In the genomic region with DNA sequence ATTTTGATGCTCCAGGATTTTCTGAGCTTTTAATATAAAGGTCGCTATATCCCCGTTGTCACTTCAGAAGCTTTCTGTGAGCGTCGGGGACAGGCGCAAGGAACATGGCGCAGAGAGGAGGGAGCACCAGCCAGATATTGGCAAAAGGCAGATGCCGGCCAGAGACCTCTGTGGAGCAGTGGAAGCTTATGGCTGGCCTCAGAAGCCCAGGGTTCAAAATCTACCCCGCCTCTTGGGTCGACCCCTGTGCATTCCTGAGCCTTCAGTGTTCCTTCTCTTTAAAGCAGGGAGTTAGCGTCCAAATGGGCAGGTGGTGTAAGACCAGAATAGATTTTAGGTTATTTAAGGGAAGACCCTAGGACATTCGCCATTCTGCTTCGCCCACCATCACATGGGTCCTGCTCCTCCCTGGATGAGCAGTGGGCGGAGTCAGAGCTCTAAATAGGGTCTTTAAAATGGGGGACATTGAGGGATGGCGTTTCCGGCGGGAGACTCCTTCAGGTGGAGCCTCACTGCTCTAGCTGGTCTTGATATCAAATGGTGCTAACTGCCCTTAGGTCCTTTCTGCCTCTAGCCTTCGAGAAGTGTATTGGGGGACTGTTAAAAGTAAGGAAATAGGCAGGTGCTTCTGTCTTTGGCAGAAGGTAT, we compare ENCODE assay signal across 9 mouse cellular contexts. TPM values are rescaled to one million over a fixed set of nuclear protein-coding genes. Genes with fewer than 3 reads are reported as not detected.
A peak's percentile ranks its signal among the peaks of the same experiment; 100 is the strongest.
DNase-seq lines count a peak whose midpoint lies in the region; ATAC-seq and TF ChIP-seq lines count a peak whose summit lies in the region.
"Had no signal": no experiment of that assay in that cellular context is flagged by ENCODE, and none has a peak within 500 bp of the region (broad histone marks: within the 10 kb centered on the region; RNA-seq: fewer than 3 reads in every experiment).

No protein-coding gene starts in this region.

- peaks cover 32% of the 10 kb centered on the region for H3K27me3 ChIP-seq in embryonic facial prominence, embryonic 13.5 days
- H3K27me3 ChIP-seq in hindbrain, embryonic 14.5 days (ENCODE audit: control insufficient read depth, insufficient read depth, low read length), result no peaks in the 10 kb centered on the region
- peaks cover 6% of the 10 kb centered on the region for H3K27me3 ChIP-seq in myocyte (ENCODE audit: control insufficient read depth, insufficient read depth, insufficient read length)

- TF ChIP-seq CTCF in left cerebral cortex, adult 2 months (IDR thresholded peaks at IDR 0.05), result no peak

- intact Hi-C loops in left cerebral cortex, adult 2 months (cut with DNase I), result no loop called here

- H3K4me3 ChIP-seq in left cerebral cortex, adult 2 months, result peak overlapping the region; percentile 46
- peak overlapping the region; percentile 37 for H3K4me3 ChIP-seq in embryonic facial prominence, embryonic 13.5 days
- peak overlapping the region; percentile 37 for H3K4me3 ChIP-seq in hindbrain, embryonic 14.5 days (replicated peaks; ENCODE audit: low read length)
- peak overlapping the region; percentile 9 for H3K4me3 ChIP-seq in myocyte

- H3K9me3 ChIP-seq in embryonic facial prominence, embryonic 13.5 days, result no peaks in the 10 kb centered on the region
- no peaks in the 10 kb centered on the region for H3K9me3 ChIP-seq in hindbrain, embryonic 14.5 days (ENCODE audit: control insufficient read depth, low read length)

- 5% methylated on average over 17 of the region's 17 CpGs for WGBS in embryonic facial prominence, embryonic 13.5 days
- 4% methylated on average over 17 of the region's 17 CpGs for WGBS in hindbrain, embryonic 14.5 days

- no peak for TF ChIP-seq POLR2A in myocyte (IDR thresholded peaks at IDR 0.05; ENCODE audit: insufficient read length, low read depth)

- H3K79me2 ChIP-seq in myocyte (ENCODE audit: control insufficient read depth, insufficient read depth), result no peaks in the 10 kb centered on the region

- peak overlapping the region; percentile 63 for H3K27ac ChIP-seq in left cerebral cortex, adult 2 months
- H3K27ac ChIP-seq in embryonic facial prominence, embryonic 13.5 days, result no peak overlapping the region
- H3K27ac ChIP-seq in hindbrain, embryonic 14.5 days, result peak overlapping the region; percentile 94

- DNase-seq in left cerebral cortex, adult 2 months (ENCODE audit: extremely low spot score in 1 of 2, low spot score in 2 of 2), result no peak
- no peak for DNase-seq in left cerebral cortex, adult 9 months (ENCODE audit: low spot score in 2 of 2)
- peak; percentile 53 for DNase-seq in hindbrain, embryonic 14.5 days (ENCODE audit: low spot score)
- DNase-seq in thymus, postnatal 14 days, result no peak
- DNase-seq in left cerebral cortex, adult 18-20 months (ENCODE audit: low spot score in 2 of 2), result no peak
- no peak for DNase-seq in urinary bladder, postnatal 10 days (ENCODE audit: low spot score)

- no peaks in the 10 kb centered on the region for H3K36me3 ChIP-seq in embryonic facial prominence, embryonic 13.5 days
- H3K36me3 ChIP-seq in hindbrain, embryonic 14.5 days (replicated peaks; ENCODE audit: control insufficient read depth, insufficient read depth), result no peaks in the 10 kb centered on the region
- H3K36me3 ChIP-seq in myocyte (ENCODE audit: control insufficient read depth, insufficient read depth), result no peaks in the 10 kb centered on the region

- no peak for ATAC-seq in embryonic facial prominence, embryonic 13.5 days (ENCODE audit: insufficient number of reproducible peaks, insufficient read depth, low FRiP score, low TSS enrichment, low read depth)
- ATAC-seq in hindbrain, embryonic 14.5 days (ENCODE audit: low FRiP score), result peak; percentile 29; the same call in 1 of the 2 replicates

- no peak overlapping the region for H3ac ChIP-seq in myocyte (ENCODE audit: control insufficient read depth, insufficient read length)

- H3K4me2 ChIP-seq in embryonic facial prominence, embryonic 13.5 days, result peak overlapping the region; percentile 70
- peak overlapping the region; percentile 73 for H3K4me2 ChIP-seq in hindbrain, embryonic 14.5 days (replicated peaks)
- H3K4me2 ChIP-seq in myocyte (ENCODE audit: low read depth), result peak overlapping the region; percentile 74

- 0 out of 2 replicates have a peak overlapping the region, but pooled peaks have one; percentile 58 for H3K9ac ChIP-seq in embryonic facial prominence, embryonic 13.5 days
- H3K9ac ChIP-seq in hindbrain, embryonic 14.5 days, result peak overlapping the region; percentile 75

- H3K4me1 ChIP-seq in embryonic facial prominence, embryonic 13.5 days, result peaks cover 14% of the 10 kb centered on the region; the same call in 1 of the 2 replicates
- H3K4me1 ChIP-seq in hindbrain, embryonic 14.5 days (replicated peaks; ENCODE audit: control insufficient read depth, insufficient read depth, low read length), result peaks cover 22% of the 10 kb centered on the region

TF ChIP-seq in myocyte, 11 proteins besides CTCF, POLR2A, EP300 and RAD21:
- TF ChIP-seq TCF3 (IDR thresholded peaks at IDR 0.05; ENCODE audit: insufficient read length, low read depth) (no peak), SRF (IDR thresholded peaks at IDR 0.05; ENCODE audit: control insufficient read depth, insufficient read length, low read depth) (no peak), MAX (IDR thresholded peaks at IDR 0.05; ENCODE audit: low read depth) (no peak), E2F4 (IDR thresholded peaks at IDR 0.05; ENCODE audit: insufficient read depth) (no peak), POLR2AphosphoS2 (IDR thresholded peaks at IDR 0.05; ENCODE audit: insufficient read length, low read depth) (no peak), MYOD1 (IDR thresholded peaks at IDR 0.05; ENCODE audit: control insufficient read depth in 1 of 3, insufficient read length in 2 of 3, low read depth in 2 of 3) (no peak), MYOG (IDR thresholded peaks at IDR 0.05; ENCODE audit: control insufficient read depth in 1 of 3, insufficient read depth in 1 of 3, insufficient read length in 2 of 3, low read depth in 2 of 3) (no peak), TCF12 (IDR thresholded peaks at IDR 0.05; ENCODE audit: insufficient read depth, poor library complexity, severe bottlenecking) (no peak), REST (IDR thresholded peaks at IDR 0.05; ENCODE audit: insufficient read depth, insufficient read length) (no peak), USF1 (IDR thresholded peaks at IDR 0.05; ENCODE audit: low read depth) (no peak), CEBPB (IDR thresholded peaks at IDR 0.05; ENCODE audit: insufficient read depth, poor library complexity, severe bottlenecking) (no peak)

RNA-seq across cellular contexts. Expression of a gene that starts 25.7 kb away (rescaled TPM):
- 10 to 100 TPM; 27.9 to 31.8 TPM for total RNA-seq in left cerebral cortex, adult 2 months (2021)
- 0.13 and 0.23 TPM in 2 replicates for polyA plus RNA-seq in embryonic facial prominence, embryonic 13.5 days (2015; fragmentation: Nextera tagmentation; extraction: Ambion mirVana)
- 6.7 and 7.3 TPM in 2 replicates for polyA plus RNA-seq in hindbrain, embryonic 14.5 days (2014; fragmentation: Nextera tagmentation; extraction: Ambion mirVana)
- not detected for polyA plus RNA-seq in myocyte (2012; fragmentation: generic; extraction: Trizol)
- 10 to 100 TPM; 24.9 to 30.5 TPM for total RNA-seq in left cerebral cortex, adult 18-20 months (2021)
- total RNA-seq: liver, adult 2 months had no signal

RNA-seq across cellular contexts. Expression of a gene that starts 27.7 kb away (rescaled TPM):
- total RNA-seq in left cerebral cortex, adult 2 months (2021), result not detected
- polyA plus RNA-seq in embryonic facial prominence, embryonic 13.5 days (2015; fragmentation: Nextera tagmentation; extraction: Ambion mirVana), result not detected in 2 replicates
- polyA plus RNA-seq in hindbrain, embryonic 14.5 days (2014; fragmentation: Nextera tagmentation; extraction: Ambion mirVana), result not detected in 2 replicates
- polyA plus RNA-seq in myocyte (2012; fragmentation: generic; extraction: Trizol), result not detected
- not detected for total RNA-seq in left cerebral cortex, adult 18-20 months (2021)
- total RNA-seq: liver, adult 2 months had no signal
- polyA plus RNA-seq: liver, adult 2 months had no signal
